15 mouse cellular contexts compared by ENCODE assay signal in the genomic region with DNA sequence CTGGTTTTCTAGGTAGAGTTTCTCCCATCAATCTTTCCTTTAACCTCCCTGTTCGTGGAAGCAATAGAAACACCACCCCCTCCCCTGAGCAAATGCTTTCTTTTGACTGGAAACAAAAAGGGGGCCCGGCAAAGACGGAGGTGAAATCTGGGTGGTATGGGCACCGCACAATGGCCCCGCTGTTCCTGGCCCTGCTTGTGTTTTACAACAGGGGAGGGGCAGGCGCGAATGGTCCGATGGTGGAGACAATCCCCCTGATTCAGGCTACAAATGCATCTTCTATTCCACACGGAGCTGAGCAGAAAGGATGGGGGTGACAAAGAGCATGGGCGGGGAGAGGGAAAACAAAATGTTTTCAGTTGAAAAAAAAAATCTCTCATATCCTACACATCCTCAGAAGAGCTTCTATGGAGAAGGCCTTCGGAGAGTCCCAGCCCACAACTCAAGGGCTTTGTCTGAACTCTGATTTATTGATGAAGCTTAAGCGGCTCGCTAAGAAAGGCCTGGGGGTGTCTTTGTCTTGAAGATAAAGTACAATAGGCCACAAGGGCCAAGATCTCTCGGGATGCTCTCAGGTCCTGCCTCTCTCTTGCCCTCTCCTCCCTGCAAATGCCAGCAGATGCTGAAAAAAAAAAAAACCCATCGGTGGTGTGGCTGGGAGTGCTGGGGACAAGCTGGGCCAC. TPM values are rescaled to one million over a fixed set of nuclear protein-coding genes. Genes with fewer than 3 reads are reported as not detected.
DNase-seq lines count a peak whose midpoint lies in the region; ATAC-seq lines count a peak whose summit lies in the region.
"Had no signal": no experiment of that assay in that cellular context is flagged by ENCODE, and none has a peak within 500 bp of the region (broad histone marks: within the 10 kb centered on the region; RNA-seq: fewer than 3 reads in every experiment).

No protein-coding gene starts in this region.

- H3K9me3 ChIP-seq in forebrain, embryonic 15.5 days, result no peaks in the 10 kb centered on the region
- H3K9me3 ChIP-seq in midbrain, embryonic 11.5 days (ENCODE audit: control insufficient read depth, low read length), result peaks cover 3% of the 10 kb centered on the region; the same call in 1 of the 2 replicates

- peak overlapping the region; percentile 53; the same call in 1 of the 2 replicates for H3K27ac ChIP-seq in forebrain, embryonic 15.5 days (replicated peaks)
- H3K27ac ChIP-seq in midbrain, embryonic 11.5 days (ENCODE audit: low read depth, low read length), result no peak overlapping the region; the same call in 1 of the 2 replicates
- H3K27ac ChIP-seq: liver, embryonic 12.5 days had no signal

- no peak overlapping the region for H3K4me2 ChIP-seq in forebrain, embryonic 15.5 days (replicated peaks)
- H3K4me2 ChIP-seq in midbrain, embryonic 11.5 days, result peak overlapping the region; percentile 30
- H3K4me2 ChIP-seq: liver, embryonic 12.5 days had no signal

- H3K9ac ChIP-seq in forebrain, embryonic 15.5 days (replicated peaks), result no peak overlapping the region
- no peak overlapping the region for H3K9ac ChIP-seq in midbrain, embryonic 11.5 days (ENCODE audit: low read length)
- H3K9ac ChIP-seq: liver, embryonic 12.5 days had no signal

- no peak overlapping the region for H3K4me3 ChIP-seq in forebrain, embryonic 15.5 days
- H3K4me3 ChIP-seq in midbrain, embryonic 11.5 days (ENCODE audit: low read depth, low read length), result no peak overlapping the region
- H3K4me3 ChIP-seq: liver, embryonic 12.5 days had no signal

- no peaks in the 10 kb centered on the region for H3K36me3 ChIP-seq in forebrain, embryonic 15.5 days
- H3K36me3 ChIP-seq in midbrain, embryonic 11.5 days (ENCODE audit: control insufficient read depth, insufficient read depth, low read length), result no peaks in the 10 kb centered on the region
- H3K36me3 ChIP-seq: liver, embryonic 12.5 days had no signal

- peaks cover 22% of the 10 kb centered on the region for H3K4me1 ChIP-seq in forebrain, embryonic 15.5 days
- peaks cover 12% of the 10 kb centered on the region for H3K4me1 ChIP-seq in midbrain, embryonic 11.5 days (ENCODE audit: control insufficient read depth, insufficient read depth, low read length)
- H3K4me1 ChIP-seq: liver, embryonic 12.5 days had no signal

- WGBS in forebrain, embryonic 15.5 days, result 5% methylated on average over 15 of the region's 15 CpGs
- 18% methylated on average over 15 of the region's 15 CpGs for WGBS in midbrain, embryonic 11.5 days

- peak; percentile 67 for ATAC-seq in forebrain, embryonic 15.5 days (replicated peaks)
- ATAC-seq in midbrain, embryonic 11.5 days (ENCODE audit: low FRiP score), result peak; percentile 85
- ATAC-seq: liver, embryonic 12.5 days had no signal

- peak; percentile 9 for DNase-seq in right cerebral cortex, adult 18-20 months
- no peak for DNase-seq in right cerebral cortex, postnatal 25 days
- peak; percentile 93 for DNase-seq in midbrain, embryonic 11.5 days (ENCODE audit: low spot score, missing footprints)
- no peak for DNase-seq in lung, postnatal 25 days (ENCODE audit: low spot score)
- no peak for DNase-seq in kidney, postnatal 25 days
- DNase-seq in urinary bladder, adult 18-20 months (ENCODE audit: low spot score in 2 of 2), result no peak
- no peak for DNase-seq in B cell, adult 2 months
- DNase-seq: cerebellum, postnatal 36 days; heart, postnatal 14 days; lung, postnatal 14 days had no signal

- H3K27me3 ChIP-seq in forebrain, embryonic 15.5 days, result peaks cover 24% of the 10 kb centered on the region; the same call in 1 of the 2 replicates
- peaks cover 17% of the 10 kb centered on the region for H3K27me3 ChIP-seq in midbrain, embryonic 11.5 days (ENCODE audit: control insufficient read depth, insufficient read depth, low read length)
- H3K27me3 ChIP-seq: liver, embryonic 12.5 days had no signal

RNA-seq across cellular contexts. Expression of a gene that starts 32.4 kb away (rescaled TPM):
- 7.1 and 8.6 TPM in 2 replicates for polyA plus RNA-seq in forebrain, embryonic 15.5 days (2015; fragmentation: Nextera tagmentation; extraction: Ambion mirVana)
- polyA plus RNA-seq in midbrain, embryonic 11.5 days (2014; fragmentation: Nextera tagmentation; extraction: Ambion mirVana), result 6.8 and 7.5 TPM in 2 replicates
- polyA plus RNA-seq: kidney, embryonic 16.5 days; liver, embryonic 12.5 days; small intestine, adult 2 months; testis, adult 2 months had no signal

Comparison
In these comparisons a context has a peak if more than half of its experiments do, and no peak if none do; other contexts are left out.
1. DNase-seq: peak in right cerebral cortex, adult 18-20 months (single experiment) and midbrain, embryonic 11.5 days (single experiment); none in right cerebral cortex, postnatal 25 days (single experiment), lung, postnatal 25 days (single experiment), kidney, postnatal 25 days (0 of 2), urinary bladder, adult 18-20 months (0 of 2) and B cell, adult 2 months (0 of 2).